Mouse (Mus musculus) kidney, adult 8-10 months (tissue): ENCODE results near the gene Dlst.
"Not testable (repeated sequence)": the region's sequence is repeated elsewhere in the genome, so short reads cannot be mapped to it uniquely, and the experiment has no call there.

ENCODE experiments used
- DNase-seq, 2 experiments: peaks; one replicate each; pipeline ENCODE4 v3.0.0; 2022

Dlst gene

DNA sequence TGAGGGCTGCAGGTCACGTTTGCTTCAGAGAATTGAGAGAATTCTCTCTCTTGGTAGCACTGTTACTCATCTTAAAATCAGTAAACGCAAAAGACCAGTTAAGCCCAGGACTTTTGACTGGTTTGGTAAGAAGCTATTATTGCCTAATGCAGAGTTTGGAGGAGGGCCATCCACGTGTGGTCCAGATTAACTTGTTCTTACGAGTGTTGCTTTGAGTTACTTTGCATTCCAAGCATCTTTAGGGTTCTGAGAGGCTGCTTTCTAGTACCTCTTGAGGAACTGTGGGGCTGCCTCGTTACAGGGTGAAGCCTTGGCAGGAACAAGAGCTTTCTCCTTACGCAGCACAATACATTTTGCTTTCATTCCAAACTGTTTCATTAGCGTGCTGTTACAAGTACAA is 5.0 kb downstream of the Dlst start:
- no peak for DNase-seq

DNA sequence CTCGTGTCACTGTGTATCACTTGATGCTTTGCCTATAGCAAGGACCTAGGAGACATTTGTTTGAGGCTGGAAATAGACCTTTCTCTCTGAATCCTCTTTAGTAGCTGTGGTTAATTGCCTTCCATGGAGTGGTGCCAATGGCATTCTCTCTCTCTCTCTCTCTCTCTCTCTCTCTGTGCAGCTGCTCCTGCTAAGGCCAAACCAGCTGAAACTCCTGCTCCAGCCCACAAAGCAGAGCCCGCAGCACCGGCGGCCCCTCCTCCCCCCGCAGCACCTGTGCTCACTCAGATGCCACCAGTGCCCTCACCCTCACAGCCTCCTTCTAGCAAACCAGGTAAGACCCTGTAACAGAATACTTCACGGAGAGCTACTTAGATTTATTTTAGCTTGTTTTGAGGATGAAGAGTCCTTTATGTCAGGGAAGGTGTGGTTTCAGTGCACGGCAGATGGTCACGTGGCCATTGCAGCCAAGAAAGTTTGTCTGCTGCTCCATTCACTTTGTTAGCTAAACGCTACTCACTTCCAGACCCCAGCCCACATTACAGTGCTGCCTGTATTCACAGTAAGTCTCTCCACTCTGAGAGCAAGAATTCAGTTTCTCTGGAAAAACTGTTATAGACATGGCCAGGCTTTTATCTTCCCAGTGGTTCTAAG is 11.3 kb downstream of the Dlst start:
- no peak for DNase-seq

DNA sequence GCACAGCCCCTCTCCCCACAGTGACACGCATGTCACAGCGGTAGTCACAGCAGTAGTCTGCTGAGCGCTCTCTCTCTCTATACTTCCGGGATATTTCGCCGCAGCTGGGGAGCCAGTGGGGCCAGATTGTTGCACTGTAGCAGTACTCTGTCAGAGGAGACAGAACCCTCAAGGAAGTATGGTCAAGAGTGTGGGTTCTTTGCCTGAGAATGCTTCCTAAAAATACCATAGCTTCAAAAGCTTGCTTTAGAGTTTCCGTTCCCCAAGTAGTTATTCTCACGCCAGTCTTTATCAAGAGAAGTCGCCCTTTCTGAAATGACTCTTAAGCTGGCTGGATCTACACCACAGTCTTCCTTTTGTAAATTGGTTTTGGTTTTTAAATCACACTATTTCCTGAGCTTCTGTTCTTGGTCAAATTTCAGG is 12.5 kb downstream of the Dlst start:
- DNase-seq, result no peak

DNA sequence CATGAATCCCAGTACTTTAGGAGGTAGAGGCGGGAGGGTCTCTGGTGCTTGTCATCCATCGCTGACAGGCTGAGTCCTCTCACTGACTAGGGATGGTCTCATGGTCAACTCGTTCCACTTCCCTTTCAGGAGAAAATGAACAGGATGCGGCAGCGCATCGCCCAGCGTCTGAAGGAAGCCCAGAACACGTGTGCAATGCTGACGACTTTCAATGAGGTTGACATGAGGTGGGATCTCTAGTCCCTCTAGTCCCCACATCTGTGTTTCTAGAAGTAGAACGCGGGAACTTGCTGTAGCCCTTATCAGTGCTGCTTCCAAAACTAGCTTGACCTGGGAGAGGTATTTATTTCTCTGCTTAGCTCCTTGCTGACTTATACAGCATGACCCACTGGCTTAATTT is 13.0 kb downstream of the Dlst start:
- DNase-seq, result no peak

DNA sequence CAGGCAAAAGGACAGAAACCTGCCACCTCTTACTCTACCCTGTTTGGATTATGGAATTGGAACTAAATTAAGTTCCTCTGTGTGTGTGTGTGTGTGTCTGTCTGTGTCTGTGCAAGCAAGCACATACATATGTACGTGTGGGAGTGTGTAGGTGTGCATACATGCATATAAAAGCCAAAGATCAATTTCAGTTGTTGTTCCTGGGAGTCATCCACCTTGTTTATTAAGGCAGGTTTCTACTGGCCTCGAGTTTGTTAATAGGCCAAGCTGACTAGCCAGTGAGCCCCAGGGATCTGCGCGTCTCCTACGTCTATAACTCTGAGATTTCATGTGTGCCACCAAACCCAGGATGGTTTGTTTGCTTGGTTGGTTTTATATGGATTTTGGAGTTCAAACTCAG is 14.1 kb downstream of the Dlst start:
- no peak for DNase-seq

DNA sequence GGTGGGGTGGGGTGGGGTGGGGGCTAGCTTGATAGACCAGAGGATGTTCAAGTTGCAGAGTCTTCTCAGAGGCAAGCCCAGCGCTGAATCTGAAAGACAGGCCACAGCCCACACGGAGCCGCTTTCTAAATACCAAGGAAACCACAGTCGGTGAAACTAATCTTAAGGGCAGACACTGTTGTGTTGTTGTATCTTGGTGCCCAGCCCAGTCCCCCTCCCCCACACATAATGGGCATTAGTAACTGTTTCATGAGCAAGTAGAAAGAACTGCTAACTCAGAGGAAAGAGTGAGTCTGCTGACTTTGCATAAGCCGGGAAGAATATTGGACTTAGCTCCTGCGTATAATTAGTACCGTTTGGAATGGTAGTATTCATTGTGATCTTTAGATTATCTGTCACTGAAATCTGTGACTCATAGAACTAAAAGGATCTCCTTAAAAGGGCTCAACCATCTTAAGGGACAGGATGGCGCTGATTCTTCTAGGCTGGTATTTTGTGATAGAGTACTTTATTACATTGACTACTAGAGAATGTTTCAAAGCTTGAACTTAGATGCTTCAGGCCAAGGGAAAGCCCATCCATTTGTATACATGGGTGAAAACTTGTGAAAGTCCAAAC is 16.5 kb downstream of the Dlst start:
- peak; percentile 80 to 85 for DNase-seq

DNA sequence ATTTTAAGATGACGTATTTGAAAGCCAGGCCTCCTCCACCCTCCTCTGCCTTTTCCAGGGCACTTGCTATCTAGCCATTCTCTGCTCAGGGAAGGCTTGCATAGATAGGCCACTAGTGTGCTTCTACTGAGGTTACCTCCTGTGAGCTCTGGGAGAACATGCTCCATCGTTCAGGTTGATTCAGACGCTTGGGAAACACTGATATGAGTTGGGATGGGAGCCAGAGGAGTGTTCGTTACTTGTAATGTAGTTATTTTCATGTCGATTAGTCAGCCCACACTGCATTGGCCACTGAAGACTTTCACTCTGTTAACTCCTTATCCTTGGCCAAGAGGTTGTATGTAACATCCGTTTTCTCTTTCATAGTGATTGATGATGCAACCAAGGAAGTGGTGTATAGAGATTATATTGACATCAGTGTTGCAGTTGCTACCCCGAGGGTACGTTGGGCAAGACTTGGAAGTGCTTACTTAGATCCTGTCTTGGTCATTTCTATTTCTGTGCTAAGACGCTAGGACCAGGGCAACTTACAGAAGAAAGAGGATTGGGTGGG is 18.9 kb downstream of the Dlst start:
- no peak for DNase-seq

DNA sequence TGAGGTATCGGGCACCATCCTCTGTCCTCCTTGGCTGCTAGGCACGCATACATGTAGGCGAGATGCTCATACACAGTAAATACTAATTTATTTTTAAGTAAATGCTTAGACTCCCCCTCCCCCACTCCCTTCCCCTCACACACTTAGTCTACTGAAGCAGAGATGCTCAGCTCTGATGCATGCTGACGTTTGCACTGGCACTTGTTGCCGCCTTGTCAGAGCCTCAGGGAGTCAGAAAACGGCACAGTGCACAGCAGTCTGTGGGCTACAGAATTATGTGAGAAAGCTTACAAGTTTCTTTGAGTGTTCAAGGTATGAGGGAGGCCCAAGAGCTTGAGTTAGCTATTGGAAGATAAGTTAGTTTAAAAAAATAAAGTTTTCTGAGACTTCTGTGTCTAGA is 20.7 kb downstream of the Dlst start:
- DNase-seq, result no peak

DNA sequence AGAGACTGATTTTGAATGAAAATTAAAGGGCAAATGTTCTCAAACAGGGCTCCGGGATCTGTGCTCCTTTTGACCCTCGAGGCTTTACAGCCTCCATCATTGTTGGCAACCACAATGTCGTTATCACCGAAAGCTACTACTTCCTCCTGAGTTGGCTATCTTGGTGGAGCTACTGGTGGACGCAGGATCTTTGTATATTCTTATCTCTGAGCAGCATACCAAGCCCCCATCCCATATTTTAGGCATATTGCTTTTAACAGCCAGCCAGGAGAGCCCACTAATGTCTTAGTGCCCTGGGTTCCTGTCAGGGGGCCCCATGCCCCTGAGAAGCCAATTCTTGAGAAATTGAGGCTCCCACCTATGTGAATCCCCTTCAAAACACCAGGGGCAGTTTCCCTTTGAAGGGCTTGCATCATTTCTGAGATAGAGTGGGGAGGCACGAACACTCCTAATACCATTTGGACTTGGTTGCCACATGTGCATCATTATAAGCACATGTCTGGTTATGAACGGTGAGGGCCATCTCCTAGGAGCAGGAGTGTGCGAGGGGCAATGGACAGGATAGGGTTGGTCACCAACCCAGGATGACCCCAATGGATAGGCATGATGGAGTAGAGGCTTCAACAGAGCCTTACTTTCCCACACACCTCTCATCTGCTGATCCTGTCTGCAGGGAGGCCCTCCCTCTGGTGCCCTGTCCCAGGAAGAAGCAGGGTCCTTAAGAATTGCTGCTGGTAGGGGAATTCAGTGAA is 23.6 kb downstream of the Dlst start:
- no peak for DNase-seq

DNA sequence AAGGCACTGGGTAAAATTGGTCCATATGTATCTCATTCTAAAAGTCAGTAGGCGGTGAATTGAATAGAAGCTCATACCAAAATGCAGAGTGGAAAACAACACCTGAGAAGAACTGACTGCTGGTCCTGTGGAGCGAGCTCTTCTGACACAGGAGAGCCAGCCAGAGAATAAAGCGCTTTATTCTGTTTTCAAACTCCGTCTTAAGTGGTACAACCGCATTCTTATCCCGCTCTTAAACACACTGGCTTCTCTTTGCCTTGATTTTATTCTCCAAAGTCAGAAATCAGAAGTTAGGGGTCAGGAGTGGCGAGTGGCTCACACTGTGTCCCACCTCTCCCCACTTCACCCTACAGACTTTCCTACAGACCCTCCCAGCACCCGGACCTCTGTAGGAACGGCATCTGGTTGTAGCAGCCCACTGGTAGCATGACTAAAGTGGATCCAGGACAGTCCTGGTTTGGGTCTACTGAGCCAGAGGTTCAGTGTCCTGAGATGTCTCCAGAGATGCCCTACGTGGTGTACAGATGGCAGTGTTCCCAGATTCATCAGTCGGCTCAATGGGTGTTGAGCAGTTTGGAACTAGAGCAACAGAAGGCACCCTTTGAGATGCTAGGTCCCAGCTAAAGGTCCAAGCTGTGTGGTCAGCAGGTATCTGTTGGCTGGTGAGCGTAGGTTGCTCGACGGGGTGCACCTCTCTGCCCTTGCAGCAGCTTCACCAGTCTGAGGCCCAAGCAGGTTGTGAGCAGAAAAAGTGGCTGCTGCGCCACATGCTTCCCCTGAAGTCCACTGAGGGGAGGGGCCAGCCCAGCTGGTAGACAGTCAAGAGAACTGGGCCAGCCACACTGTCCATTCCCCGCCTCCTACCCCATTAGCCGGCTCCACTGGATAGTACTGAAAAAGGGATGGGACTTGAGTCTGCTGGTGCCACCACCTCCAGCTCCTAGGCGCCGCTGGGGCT is 25.2 kb downstream of the Dlst start:
- DNase-seq, result no peak

DNA sequence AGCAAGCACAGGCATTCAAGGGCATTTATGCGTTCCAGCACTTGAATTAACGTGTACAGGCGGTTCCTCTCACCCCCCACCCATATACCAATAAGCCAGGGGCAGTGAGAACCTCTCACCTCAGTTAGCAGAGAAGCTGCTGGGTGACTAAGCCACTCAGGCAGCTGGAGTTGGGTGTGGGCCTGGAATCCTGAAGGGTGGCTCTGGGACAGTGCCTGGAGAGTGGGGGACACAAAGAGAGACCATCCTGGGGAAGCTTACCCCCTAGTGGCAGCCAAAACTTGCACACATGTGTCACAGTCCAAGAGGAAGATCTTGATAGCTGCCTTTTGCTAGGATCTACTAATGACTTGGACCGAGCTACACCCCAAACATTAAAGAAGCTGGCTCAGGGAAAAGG is 26.0 kb downstream of the Dlst start:
- DNase-seq, result no peak

DNA sequence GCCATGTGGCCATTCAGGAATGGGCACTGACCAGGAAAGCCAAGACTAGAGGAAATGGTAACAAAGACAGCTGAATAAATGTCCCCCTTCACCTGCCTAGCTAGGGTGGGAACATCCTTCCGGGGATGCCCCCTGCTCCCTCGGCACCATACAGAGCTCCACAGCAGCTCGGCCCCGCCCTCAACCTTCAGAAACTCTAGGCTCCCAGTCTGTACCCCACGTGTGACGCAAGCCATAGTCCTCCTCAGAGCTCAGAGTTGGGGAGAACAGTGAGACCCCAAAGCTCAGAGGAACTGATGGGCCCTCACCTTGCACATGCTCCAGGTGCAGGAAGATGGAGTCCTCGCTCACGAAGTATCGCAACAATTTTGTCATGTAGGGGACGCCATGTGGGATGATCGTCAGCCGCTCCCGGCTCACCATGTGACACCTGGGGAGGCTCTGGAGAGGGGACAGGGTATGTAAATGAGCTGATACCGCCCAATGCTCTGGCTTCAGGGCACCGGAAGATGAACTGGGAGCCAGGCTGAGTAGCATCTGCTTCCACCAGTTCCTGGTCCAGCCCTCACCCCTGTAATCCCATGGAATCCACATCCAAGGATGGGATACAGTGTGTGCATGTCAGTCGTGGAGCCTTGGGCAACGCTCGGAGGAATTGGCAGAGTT is 29.5 kb downstream of the Dlst start:
- DNase-seq, result no peak

DNA sequence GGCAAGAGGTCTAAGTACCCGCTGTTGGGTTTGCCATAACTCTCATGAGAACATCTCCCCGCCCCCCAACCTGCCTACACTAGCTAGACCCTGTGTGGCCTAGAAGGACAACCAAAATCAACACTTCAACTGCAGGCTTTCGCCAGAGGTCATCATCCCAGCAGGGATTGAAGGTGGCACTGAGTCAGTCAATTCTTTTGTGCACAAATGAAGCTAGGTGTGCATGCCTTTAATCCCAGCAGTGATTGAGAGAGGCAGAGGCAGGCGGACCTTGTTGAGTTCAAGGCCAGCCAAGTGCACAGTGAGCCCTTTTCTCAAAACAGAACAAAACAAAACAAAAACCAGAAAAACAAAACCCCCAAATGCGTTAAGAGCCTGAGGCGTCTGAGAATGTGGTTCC is 30.5 kb downstream of the Dlst start:
- no peak for DNase-seq

DNA sequence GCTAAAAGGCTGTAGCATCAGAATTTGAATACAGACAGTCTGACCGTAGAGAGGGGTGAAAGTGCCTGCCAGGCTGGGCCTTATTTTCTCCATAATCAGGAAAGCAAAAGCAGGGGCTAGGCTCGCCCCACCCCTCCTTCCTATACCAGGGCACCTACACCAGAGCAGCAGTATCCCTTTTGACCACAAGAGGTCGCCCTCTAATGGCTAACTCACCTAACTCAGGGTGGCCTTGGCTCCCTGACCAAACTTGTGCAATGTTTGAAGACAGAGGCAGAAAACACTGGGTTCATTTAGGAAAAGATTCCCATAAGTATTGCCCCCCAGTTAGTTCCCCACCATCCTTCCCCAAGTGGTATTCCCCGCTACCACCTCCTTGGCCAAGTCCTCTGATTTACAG is 32.2 kb downstream of the Dlst start:
- peak; percentile 57 to 87 for DNase-seq

DNA sequence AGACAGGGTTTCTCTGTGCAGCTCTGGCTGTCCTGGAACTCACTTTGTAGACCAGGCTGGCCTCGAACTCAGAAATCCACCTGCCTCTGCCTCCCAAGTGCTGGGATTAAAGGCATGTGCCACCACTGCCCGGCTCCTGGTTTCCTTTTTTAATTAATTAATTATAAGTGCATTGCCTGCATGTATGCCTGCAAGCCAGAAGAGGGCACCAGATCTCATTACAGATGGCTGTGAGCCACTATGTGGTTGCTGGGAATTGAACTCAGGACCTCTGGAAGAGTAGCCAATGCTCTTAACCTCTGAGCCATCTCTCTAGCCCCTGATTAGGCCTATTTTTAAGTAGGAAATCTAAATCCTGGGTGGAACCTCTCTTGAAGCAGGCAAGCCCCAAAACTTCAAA is 33.6 kb downstream of the Dlst start:
- DNase-seq, result not testable (repeated sequence)

DNA sequence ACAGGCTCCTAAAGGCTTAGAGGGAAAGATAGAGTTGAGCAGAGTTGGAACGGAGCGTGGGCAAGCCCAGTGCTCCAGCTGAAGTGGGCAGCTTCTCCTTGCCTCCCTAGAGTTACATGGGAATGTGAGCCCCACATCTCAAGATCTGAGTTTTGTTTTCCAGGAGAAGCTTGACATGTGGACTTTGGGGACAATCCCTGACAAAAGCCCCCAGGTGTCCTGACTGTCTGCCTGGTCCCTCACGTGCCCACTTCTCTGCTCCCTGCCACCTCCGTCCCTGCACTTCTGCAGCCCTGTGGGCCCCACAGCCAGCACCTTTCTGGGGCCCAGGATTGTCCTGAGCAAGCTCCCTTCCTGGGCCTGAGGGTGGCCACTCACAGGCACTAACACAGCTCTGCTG is 34.2 kb downstream of the Dlst start:
- DNase-seq, result no peak

DNA sequence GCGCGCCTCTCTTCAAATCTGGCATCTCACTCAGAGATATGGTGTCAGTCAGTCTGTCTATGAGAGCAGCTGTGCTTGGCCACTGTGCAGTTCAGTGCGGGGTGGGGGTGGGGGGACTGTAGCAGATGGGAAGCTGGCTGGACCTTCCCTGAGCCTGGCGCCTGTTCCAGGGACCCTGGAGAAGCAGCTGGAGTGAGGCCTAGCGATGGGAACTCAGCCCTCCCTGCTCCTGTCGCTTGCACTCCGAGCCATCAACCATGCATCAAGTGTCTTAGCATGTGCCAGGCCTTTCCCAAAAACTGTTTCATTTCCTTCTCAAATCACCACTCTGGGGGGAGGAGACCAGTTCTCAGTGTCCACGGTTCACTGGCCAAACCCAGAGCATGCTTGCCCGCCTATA is 35.0 kb downstream of the Dlst start:
- no peak for DNase-seq

DNA sequence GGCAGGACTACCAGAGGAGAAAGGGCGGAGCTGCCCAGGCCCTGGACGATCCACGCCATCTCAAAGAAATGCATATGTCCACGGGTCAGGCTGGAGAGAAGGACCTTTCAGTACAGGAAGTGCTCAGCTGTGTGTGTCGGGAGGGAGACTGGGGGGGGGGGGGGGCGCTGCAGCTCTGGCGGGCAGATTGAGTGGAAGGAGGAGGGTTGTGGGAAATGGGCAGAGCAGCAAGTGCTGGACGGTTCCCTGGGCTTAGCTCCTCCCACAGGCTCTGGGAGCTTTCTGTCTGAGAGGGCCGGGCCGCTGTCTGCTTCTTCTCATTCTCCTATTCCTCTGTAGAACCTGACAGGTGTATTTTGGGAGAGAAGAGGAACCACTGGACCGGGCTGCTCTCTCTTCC is 35.7 kb downstream of the Dlst start:
- DNase-seq, result no peak

DNA sequence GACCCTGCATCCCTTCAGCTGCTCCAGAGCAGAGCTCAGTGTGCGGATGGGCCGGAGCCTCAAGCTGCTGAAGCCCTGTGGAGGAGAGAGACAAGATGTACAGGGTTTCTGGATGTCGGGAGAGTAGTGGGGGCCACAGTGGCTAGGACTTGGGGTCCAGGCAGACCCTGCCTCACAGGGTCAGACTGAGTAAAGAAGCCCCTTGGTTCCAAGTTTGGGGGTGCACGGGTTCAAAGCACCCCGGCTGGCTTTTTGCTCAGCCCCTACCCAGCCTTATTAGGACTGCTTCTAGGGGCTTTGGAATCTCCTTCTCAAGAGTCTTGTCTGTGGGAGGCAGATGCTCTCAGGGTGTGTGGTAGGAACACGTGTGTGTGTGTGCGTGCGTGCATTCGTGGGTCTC is 36.2 kb downstream of the Dlst start:
- no peak for DNase-seq

DNA sequence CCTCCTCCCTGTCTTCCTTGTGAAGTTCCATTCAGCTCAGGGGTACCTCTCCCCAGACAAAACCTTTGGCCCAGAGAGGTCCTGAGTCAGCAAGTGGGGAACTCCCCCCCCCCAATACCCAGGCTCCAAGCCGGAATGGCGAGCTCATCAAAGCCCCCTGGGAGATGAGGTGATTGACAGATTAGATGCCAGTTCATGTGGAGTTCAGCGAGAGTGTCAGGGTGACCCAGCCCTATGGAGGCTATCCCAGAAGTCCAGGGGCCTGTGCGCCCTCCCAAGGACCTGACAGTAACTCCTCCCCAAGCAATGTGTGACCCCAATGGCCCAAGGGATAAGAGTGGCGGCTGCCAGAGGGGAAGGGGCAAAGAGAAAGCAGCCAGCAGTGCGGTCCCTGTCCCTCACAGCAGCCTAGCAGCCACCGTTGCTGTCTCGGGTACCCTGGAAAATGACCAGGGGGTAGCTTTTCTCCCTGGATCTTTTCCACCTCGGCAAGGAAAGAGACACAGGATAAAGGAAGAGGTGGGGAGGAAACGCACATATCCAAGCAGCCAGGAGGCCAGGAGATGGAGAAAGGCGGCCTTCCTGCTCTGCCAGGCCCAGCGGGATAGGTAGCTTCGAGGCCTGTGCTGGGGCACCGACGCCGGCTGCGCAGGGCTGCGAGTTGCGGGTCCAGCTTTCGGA is 39.8 kb downstream of the Dlst start:
- DNase-seq, result no peak

DNA sequence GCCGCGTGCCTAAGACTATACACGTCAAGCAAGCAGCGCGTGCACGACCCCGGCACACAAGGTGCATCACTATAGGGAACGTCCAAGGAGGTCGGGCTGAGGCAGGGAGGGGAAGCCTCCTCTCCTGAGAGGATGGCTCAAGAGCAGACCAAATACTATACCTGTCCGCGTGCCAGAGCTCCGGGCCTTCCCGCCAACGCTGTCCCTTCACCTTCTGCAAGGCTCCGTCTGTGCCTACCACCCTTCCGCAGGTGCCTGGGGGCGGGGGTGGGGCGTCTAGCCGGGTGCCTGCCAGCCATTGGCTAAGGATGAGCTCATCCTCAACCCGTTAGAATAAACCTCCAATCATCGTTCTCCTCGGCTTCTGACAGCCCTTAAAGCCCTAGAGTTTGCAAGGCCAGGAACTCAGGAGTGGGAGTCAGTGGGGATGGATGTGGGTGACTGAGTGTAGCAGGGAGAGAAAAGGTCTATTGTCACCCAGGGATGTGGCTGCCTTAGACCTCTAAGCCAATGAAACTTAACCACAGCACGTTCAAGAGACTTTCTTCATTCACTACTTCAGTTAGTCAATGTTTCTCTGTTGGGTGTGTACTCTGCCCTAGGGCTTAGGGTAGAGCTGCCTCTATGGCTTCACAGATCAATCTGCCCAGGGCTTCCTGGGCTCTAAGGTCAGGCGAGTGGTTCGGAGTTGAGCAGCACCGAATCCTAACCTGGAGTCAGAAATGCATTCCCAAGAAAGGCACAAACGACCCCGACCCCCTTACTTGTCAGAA is 40.6 kb downstream of the Dlst start, which contains the start of gene Rps6kl1:
Gene Rps6kl1 (minus strand): TSS at position 263 of the 773 bp plus-strand sequence.
- DNase-seq, result peak in 1 of 2 experiments; percentile 25
